11 mouse cellular contexts compared by ENCODE assay signal in the genomic region with DNA sequence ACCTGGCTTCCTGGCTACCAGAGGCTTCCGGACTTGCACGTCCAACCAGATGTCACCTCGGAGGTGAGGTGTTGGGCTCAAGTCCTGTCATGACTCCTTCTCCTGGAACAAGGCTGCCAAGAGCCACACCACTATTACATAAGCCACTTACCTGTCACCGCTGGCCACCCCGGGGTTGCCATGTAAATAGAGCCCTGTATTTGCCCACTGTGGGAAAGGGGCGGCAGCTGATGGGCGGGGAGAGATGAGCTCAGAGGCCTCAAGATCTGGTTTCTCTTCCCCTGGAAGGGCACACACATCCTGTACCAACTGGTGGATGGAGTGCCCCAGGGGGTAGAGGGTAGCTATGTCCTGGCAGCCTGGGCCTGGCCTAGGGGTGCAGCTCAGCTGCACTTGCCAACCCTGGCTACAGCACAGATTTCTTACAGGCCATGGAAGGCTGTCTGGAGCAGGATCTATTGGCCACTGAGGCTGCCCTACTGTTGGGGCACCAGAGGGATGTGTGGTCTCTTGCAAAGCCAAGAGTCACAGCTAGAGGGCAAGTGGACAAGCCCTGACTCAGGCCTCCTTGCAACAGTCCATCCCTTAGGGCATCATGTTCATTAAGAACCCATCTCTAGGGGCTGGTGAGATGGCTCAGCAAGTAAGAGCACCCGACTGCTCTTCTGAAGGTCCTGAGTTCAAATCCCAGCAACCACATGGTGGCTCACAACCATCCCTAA.
DNase-seq lines count a peak whose midpoint lies in the region; ATAC-seq and TF ChIP-seq lines count a peak whose summit lies in the region.
"Had no signal": no experiment of that assay in that cellular context is flagged by ENCODE, and none has a peak within 500 bp of the region (broad histone marks: within the 10 kb centered on the region; RNA-seq: fewer than 3 reads in every experiment).

No protein-coding gene starts in this region.

- H3K36me3 ChIP-seq in embryonic facial prominence, embryonic 14.5 days (ENCODE audit: control insufficient read depth, insufficient read depth, low read length), result no peaks in the 10 kb centered on the region
- no peaks in the 10 kb centered on the region for H3K36me3 ChIP-seq in embryonic facial prominence, embryonic 10.5 days (replicated peaks)
- H3K36me3 ChIP-seq: hindbrain, embryonic 10.5 days had no signal

- peak; percentile 9 for TF ChIP-seq CTCF in left cerebral cortex, adult 2 months (IDR thresholded peaks at IDR 0.05)

- no peak for DNase-seq in embryonic facial prominence, embryonic 14.5 days (ENCODE audit: low spot score)
- DNase-seq in embryonic facial prominence, embryonic 10.5 days (ENCODE audit: low spot score), result no peak
- DNase-seq in left cerebral cortex, adult 2 months (ENCODE audit: extremely low spot score in 1 of 2, low spot score in 2 of 2), result no peak
- DNase-seq in left cerebral cortex, adult 11 months (ENCODE audit: low spot score), result no peak
- peak; percentile 33 for DNase-seq in lung, postnatal 10 days
- DNase-seq in left cerebral cortex, adult 9 months (ENCODE audit: low spot score in 2 of 2), result no peak
- DNase-seq in cerebellum, postnatal 4 days (ENCODE audit: low spot score in 2 of 2), result no peak
- DNase-seq: cerebellum, postnatal 14 days had no signal

- intact Hi-C loops in left cerebral cortex, adult 2 months (cut with DNase I), result no loop called here

- no peaks in the 10 kb centered on the region for H3K4me1 ChIP-seq in embryonic facial prominence, embryonic 14.5 days (ENCODE audit: control insufficient read depth, insufficient read depth, low read length)
- H3K4me1 ChIP-seq in embryonic facial prominence, embryonic 10.5 days, result peaks cover 33% of the 10 kb centered on the region

- H3K9ac ChIP-seq in embryonic facial prominence, embryonic 14.5 days (ENCODE audit: low read depth, low read length), result no peak overlapping the region

- WGBS in embryonic facial prominence, embryonic 14.5 days, result 80% methylated on average over 8 of the region's 8 CpGs
- 84% methylated on average over 8 of the region's 8 CpGs for WGBS in embryonic facial prominence, embryonic 10.5 days

- ATAC-seq in embryonic facial prominence, embryonic 14.5 days (ENCODE audit: low read depth), result peak; percentile 26; the same call in 1 of the 2 replicates
- ATAC-seq in common myeloid progenitor, adult 5-6 weeks (replicated peaks; ENCODE audit: low read depth, poor library complexity, severe bottlenecking), result peak; percentile 78

- H3K9me3 ChIP-seq in embryonic facial prominence, embryonic 14.5 days (ENCODE audit: control insufficient read depth, low read length), result no peaks in the 10 kb centered on the region
- no peaks in the 10 kb centered on the region for H3K9me3 ChIP-seq in embryonic facial prominence, embryonic 10.5 days
- H3K9me3 ChIP-seq: hindbrain, embryonic 10.5 days had no signal

- H3K4me2 ChIP-seq in embryonic facial prominence, embryonic 14.5 days (ENCODE audit: low read depth, low read length), result no peak overlapping the region

- H3K27ac ChIP-seq in embryonic facial prominence, embryonic 14.5 days (replicated peaks; ENCODE audit: low read depth, low read length), result no peak overlapping the region
- H3K27ac ChIP-seq in embryonic facial prominence, embryonic 10.5 days (replicated peaks), result no peak overlapping the region; the same call in 1 of the 2 replicates
- no peak overlapping the region for H3K27ac ChIP-seq in left cerebral cortex, adult 2 months

- no peak overlapping the region for H3K4me3 ChIP-seq in embryonic facial prominence, embryonic 14.5 days (ENCODE audit: low read depth, low read length)
- no peak overlapping the region for H3K4me3 ChIP-seq in embryonic facial prominence, embryonic 10.5 days
- H3K4me3 ChIP-seq in left cerebral cortex, adult 2 months, result no peak overlapping the region
- H3K4me3 ChIP-seq: erythroblast, embryonic 14.5 days; hindbrain, embryonic 10.5 days had no signal

- no peaks in the 10 kb centered on the region for H3K27me3 ChIP-seq in embryonic facial prominence, embryonic 14.5 days (replicated peaks; ENCODE audit: control insufficient read depth, insufficient read depth, low read length)
- H3K27me3 ChIP-seq in embryonic facial prominence, embryonic 10.5 days (replicated peaks; ENCODE audit: low read depth, poor library complexity, severe bottlenecking), result no peaks in the 10 kb centered on the region; the same call in 1 of the 2 replicates
